Mouse (Mus musculus) cerebellum, adult 11-12 months (tissue): ENCODE results near the gene Eomes.

Experiments used
- DNase-seq: peaks from one replicate; pipeline ENCODE4 v3.0.0; 2022

Gene Eomes

DNA sequence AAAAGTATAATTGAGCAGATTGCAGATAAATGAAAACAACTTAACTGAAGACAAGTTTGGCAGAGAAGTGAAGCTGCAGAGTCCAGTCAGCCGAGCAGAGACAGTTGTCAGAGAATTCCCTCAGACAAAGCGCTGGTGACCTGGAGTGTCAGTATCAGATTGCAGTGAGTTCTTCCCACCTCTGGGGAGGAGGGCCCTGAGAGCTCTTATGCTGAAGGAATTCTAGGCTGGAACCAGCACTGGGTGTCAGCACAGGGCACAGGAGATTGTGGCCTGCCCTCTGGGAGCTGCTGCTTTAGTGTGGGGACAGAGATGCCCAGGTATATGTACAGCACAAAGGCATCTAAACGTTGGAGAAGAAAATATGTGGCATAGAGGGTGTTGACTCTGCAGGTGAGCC lies 42.8 kb downstream of the Eomes start:
- DNase-seq = no peak

DNA sequence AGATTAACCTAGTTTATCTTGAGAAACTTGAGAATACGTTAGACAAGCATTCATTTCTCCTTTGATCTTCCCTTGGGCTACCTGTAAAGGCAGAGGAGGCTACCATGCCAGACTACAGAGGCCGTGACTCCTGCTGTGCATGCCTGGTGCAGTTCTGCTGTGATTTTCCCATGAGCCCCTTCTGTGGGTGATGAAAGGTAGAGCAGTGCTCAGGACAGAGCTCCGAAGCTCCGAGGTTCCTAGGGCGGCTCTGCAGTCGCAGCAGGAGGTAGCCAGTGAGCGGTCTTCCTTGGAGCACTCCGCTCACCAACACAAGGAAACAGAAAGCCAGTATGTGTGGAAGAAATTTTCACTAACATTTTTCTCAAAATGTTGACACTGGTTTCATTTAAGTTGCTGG lies 43.6 kb downstream of the Eomes start:
- no peak for DNase-seq

DNA sequence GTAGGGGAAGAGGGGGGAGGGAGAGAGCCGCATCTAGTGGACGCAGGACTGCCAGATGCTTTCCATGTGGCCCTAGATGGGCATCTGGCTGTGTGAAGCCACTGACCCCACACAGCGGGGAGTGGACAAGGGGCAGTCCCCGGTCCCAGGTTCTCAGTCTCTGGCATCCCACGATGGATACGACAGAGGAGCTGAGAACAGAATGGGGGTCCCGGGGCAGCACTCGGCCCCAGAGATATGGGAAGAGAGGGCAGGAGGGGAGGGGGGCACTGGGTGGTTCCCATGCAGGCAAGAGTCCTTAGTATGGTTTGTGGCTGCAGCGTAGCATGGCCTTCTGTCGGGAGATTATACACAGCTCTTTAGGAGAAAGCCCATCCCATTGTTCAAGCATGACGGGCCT lies 45.7 kb downstream of the Eomes start:
- no peak for DNase-seq

DNA sequence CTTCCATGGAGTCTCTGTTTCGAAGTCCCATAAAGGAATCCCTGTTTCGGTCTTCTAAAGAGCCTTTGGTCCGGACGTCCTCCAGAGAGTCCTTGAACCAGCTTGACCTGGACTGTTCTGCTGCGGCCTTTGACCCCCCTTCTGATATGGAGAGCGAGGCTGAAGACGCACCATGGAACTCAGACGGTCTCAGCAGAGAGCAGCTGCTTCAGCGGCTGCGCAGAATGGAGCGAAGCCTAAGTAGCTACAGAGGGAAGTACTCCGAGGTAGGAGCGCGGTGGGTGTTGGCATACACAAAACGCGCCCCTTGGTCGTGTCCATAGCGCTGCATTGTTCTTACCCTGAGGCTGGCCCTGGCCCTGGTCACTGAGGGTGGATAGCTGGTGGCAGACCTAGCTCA lies 49.0 kb downstream of the Eomes start:
- DNase-seq = no peak

DNA sequence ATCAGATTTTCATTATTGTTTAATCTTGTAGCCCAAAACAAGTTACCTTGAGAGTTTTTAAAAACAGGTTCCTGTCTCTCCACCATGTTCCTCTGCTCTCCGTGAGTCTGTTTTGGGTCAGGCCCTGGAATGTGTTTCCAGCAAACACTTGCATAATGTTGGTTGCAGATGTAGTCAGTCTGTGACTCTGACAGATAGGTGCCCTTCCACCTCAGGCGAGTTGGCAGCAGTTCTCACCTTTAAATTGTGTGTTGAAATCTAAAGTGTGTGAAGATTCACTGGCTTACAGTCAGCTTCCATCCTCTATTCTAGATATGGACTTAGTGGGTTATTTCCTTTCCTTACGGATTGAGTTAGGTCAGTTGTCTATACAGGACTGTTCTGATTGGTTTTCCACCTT lies 51.8 kb downstream of the Eomes start:
- no peak for DNase-seq

DNA sequence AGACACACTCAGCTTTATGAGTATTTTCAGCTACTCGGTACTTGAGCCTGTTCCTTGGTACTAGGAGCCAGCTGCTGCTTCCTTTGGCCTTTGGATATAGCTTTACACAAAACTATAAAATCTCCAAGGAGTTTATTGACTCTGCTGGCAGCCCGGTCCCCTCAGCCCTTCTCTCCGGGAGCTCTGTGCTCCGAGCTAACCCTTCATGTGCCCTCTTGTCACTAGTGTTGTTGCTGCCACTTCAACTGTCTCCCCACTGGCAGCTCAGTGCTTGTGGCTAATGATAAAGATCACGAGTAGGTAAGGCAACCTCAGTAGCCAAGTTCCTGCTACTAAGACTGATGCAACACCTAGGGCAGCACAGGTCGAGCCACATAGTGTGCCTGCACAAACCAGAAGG lies 52.7 kb downstream of the Eomes start:
- no peak for DNase-seq

DNA sequence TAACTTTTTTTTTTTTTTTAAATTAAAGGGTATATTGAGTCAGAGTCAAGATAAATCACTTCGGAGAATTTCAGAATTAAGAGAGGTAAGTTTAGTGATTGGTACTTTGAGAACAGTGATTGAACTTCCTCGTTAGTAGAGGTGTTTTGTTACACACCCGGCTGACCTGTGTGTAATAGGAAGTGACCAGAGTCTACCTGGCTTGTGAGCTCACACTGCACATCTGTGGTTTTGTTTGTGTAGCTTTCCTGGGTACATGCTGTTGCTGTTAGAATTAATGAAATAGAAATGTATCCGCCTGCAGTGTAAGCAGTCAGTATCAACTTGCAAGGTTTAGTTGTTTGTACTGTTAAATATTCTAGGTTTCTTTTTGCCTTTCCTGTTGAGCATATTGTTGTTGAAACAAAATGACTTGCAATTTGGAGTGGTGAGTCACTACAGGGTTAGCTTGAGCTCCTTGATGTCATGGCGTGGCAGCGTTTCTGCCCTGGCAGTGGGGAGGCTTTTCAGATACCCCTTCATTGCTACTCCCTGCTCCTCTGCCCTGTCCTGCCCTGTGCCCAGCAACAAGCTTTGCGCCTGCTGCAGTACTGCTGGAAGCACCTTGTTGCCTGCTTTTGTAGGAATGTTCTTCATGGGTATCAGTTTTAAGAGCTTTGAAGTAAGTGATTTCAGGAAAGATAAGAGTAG lies 54.6 kb downstream of the Eomes start:
- DNase-seq = no peak
